Mouse (Mus musculus) cortical plate, adult 2 months (tissue): ENCODE results near the gene Slc30a3. TPM values are rescaled to one million over a fixed set of nuclear protein-coding genes. Genes with fewer than 3 reads are reported as not detected.

Source experiments
- H3K27ac ChIP-seq: fragments of 200-500 bp; 2 replicates; pipeline ENCODE4 v1.5.1; 2012; ENCODE audit warnings: low read length, control low read depth, inconsistent platforms; ENCODE audit not compliant: insufficient read depth
- H3K4me1 ChIP-seq: fragments of 200-500 bp; 2 replicates; pipeline ENCODE4 v1.6.1; 2011; ENCODE audit warnings: low read length; ENCODE audit not compliant: control insufficient read depth, insufficient read depth
- H3K4me3 ChIP-seq: fragments of 200-500 bp; 2 replicates; pipeline ENCODE4 v1.5.1; 2011; ENCODE audit warnings: mild to moderate bottlenecking, low read length, control low read depth; ENCODE audit not compliant: insufficient read depth
- CTCF ChIP-seq: fragments of 200-500 bp; IDR thresholded peaks from 2 replicates; pipeline ENCODE4 v1.5.1; 2011; ENCODE audit warnings: mild to moderate bottlenecking, control low read depth, low read length; ENCODE audit not compliant: insufficient read depth; ENCODE audit errors: extremely low read depth
- POLR2A ChIP-seq: fragments of 200-500 bp; IDR thresholded peaks from 2 replicates; pipeline ENCODE4 v1.6.1; 2011; ENCODE audit warnings: mild to moderate bottlenecking, low read length, control low read depth; ENCODE audit not compliant: insufficient read depth; ENCODE audit errors: extremely low read depth
- polyA plus RNA-seq: library from polyadenylated mRNA; depleted of rRNA; stranded (reverse); fragments of >200 nt; gene quantifications from 2 replicates; pipeline ENCODE4 v1.2.3, GENCODE M21; 2012

Gene Slc30a3
- polyA plus RNA-seq, 1 experiment = 189 TPM

GRCm38 (mm10) chr5:31126050-31126449 lies 18.0 kb upstream of the Slc30a3 start:
- H3K4me3 ChIP-seq = no peak overlapping the region
- no peaks in the 10 kb centered on the region for H3K4me1 ChIP-seq
- TF ChIP-seq POLR2A = no peak
- 0 out of 2 replicates have a peak, but pooled peaks have one; percentile 6 for TF ChIP-seq CTCF
- no peak overlapping the region for H3K27ac ChIP-seq

- TF ChIP-seq CTCF = no peak
- no peak for TF ChIP-seq POLR2A
- H3K4me1 ChIP-seq = no peaks in the 10 kb centered on the region
- no peak overlapping the region for H3K4me3 ChIP-seq
- no peak overlapping the region for H3K27ac ChIP-seq
Observed at GRCm38 (mm10) chr5:31123481-31123880, 15.4 kb upstream of the Slc30a3 start.

- H3K4me3 ChIP-seq = no peak overlapping the region
- H3K27ac ChIP-seq = no peak overlapping the region
- no peaks in the 10 kb centered on the region for H3K4me1 ChIP-seq
- TF ChIP-seq POLR2A (no peak), CTCF (no peak)
Observed at GRCm38 (mm10) chr5:31121111-31121510, 13.1 kb upstream of the Slc30a3 start.

GRCm38 (mm10) chr5:31116912-31117311 lies 8.9 kb upstream of the Slc30a3 start:
- H3K4me1 ChIP-seq = no peaks in the 10 kb centered on the region
- no peak for TF ChIP-seq POLR2A
- TF ChIP-seq CTCF = no peak
- no peak overlapping the region for H3K4me3 ChIP-seq
- H3K27ac ChIP-seq = no peak overlapping the region

GRCm38 (mm10) chr5:31116354-31116753 lies 8.3 kb upstream of the Slc30a3 start, which contains the start of gene Trim54:
Trim54 (plus strand) TSS chr5:31116712.
- TF ChIP-seq POLR2A = no peak
- no peak for TF ChIP-seq CTCF
- H3K27ac ChIP-seq = no peak within 1 kb of the TSS
- H3K4me1 ChIP-seq = no peaks in the 10 kb centered on the region
- no peak within 1 kb of the TSS for H3K4me3 ChIP-seq

GRCm38 (mm10) chr5:31110781-31111180 lies 2.7 kb upstream of the Slc30a3 start:
- no peak overlapping the region for H3K27ac ChIP-seq
- no peaks in the 10 kb centered on the region for H3K4me1 ChIP-seq
- H3K4me3 ChIP-seq = no peak overlapping the region
- TF ChIP-seq POLR2A (no peak), CTCF (peak; percentile 32; the same call in 1 of the 2 replicates)

GRCm38 (mm10) chr5:31105814-31106335 lies 2.2 kb downstream of the Slc30a3 start, which contains the start of gene Dnajc5g:
Dnajc5g (plus strand) TSS chr5:31106285.
- H3K4me1 ChIP-seq = no peaks in the 10 kb centered on the region
- TF ChIP-seq POLR2A = no peak
- no peak for TF ChIP-seq CTCF
- no peak within 1 kb of the TSS for H3K27ac ChIP-seq
- no peak within 1 kb of the TSS for H3K4me3 ChIP-seq

GRCm38 (mm10) chr5:31095711-31096480 lies 12.1 kb downstream of the Slc30a3 start:
- H3K27ac ChIP-seq = no peak overlapping the region
- TF ChIP-seq CTCF = no peak
- TF ChIP-seq POLR2A = no peak
- peak overlapping the region; percentile 3; the same call in 1 of the 2 replicates for H3K4me3 ChIP-seq
- no peaks in the 10 kb centered on the region for H3K4me1 ChIP-seq

GRCm38 (mm10) chr5:31094799-31095691 lies 13.0 kb downstream of the Slc30a3 start:
- Histone ChIP-seq H3K4me1 (no peaks in the 10 kb centered on the region), H3K27ac (no peak overlapping the region), H3K4me3 (peak overlapping the region; percentile 3; the same call in 1 of the 2 replicates)
- no peak for TF ChIP-seq CTCF
- no peak for TF ChIP-seq POLR2A
